Mouse (Mus musculus) lung, postnatal 0 days (tissue): ENCODE measurements around the gene Thtpa.

ENCODE experiments used
- CTCF ChIP-seq: IDR thresholded peaks from 2 replicates; pipeline ENCODE4 v1.5.1; 2016; ENCODE audit warnings: antibody characterized with exemption, mild to moderate bottlenecking
- EP300 ChIP-seq: IDR thresholded peaks from 2 replicates; pipeline ENCODE4 v1.6.1; 2016; ENCODE audit warnings: antibody characterized with exemption, mild to moderate bottlenecking, control low read depth

- TF ChIP-seq CTCF (no peak), EP300 (no peak)
Observed at GRCm38 (mm10) chr14:55095671-55096070, 1.1 kb downstream of the Thtpa start.
